Comparison of ENCODE assay signal across 8 mouse cellular contexts in the genomic region with DNA sequence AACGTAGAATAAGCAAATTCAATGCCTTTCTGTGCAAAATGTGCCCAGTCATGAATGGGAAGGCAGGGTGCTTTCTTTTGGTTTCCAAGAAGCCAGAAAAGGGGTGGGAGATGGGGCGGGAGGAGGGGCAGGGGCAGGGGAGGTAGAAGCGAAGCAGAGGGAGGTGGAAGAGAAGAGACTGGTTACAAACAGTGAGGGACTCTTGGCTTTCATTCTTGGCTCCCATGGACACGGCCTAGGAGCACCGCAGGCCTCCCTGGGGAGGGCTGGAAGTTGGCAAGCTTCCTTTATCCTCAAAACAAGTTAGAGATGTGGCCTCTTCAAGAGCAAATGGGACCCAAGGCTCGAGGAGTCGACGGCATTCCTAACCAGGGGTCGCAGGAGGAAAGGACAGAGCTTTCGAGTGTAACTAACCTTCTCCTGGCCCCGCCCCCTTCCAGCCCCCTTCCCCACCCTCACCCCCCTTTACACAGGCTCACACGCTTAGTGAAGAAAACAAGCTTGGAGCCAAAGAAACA. TPM values are rescaled to one million over a fixed set of nuclear protein-coding genes. Genes with fewer than 3 reads are reported as not detected.
DNase-seq lines count a peak whose midpoint lies in the region; ATAC-seq and TF ChIP-seq lines count a peak whose summit lies in the region.

A gene (plus strand): TSS at position 195 of the 518 bp plus-strand sequence.

- no peaks in the 10 kb centered on the region for H3K36me3 ChIP-seq in forebrain, embryonic 13.5 days (ENCODE audit: poor library complexity, severe bottlenecking)
- no peaks in the 10 kb centered on the region for H3K36me3 ChIP-seq in hindbrain, embryonic 10.5 days
- H3K36me3 ChIP-seq in midbrain, embryonic 12.5 days = no peaks in the 10 kb centered on the region

- peak within 1 kb of the TSS; percentile 13; the same call in 1 of the 2 replicates for H3K4me3 ChIP-seq in forebrain, embryonic 13.5 days
- H3K4me3 ChIP-seq in hindbrain, embryonic 10.5 days = peak within 1 kb of the TSS; percentile 23; the same call in 1 of the 2 replicates
- H3K4me3 ChIP-seq in layer of hippocampus, adult 2 months = peak within 1 kb of the TSS; percentile 48
- H3K4me3 ChIP-seq in midbrain, embryonic 12.5 days = peak within 1 kb of the TSS; percentile 13; the same call in 1 of the 2 replicates

- H3K9ac ChIP-seq in forebrain, embryonic 13.5 days = no peak within 1 kb of the TSS
- no peak within 1 kb of the TSS for H3K9ac ChIP-seq in midbrain, embryonic 12.5 days (replicated peaks)

- H3K9me3 ChIP-seq in forebrain, embryonic 13.5 days (replicated peaks) = no peaks in the 10 kb centered on the region
- H3K9me3 ChIP-seq in hindbrain, embryonic 10.5 days = no peaks in the 10 kb centered on the region
- H3K9me3 ChIP-seq in midbrain, embryonic 12.5 days = no peaks in the 10 kb centered on the region

- peaks cover 20% of the 10 kb centered on the region for H3K4me1 ChIP-seq in forebrain, embryonic 13.5 days
- H3K4me1 ChIP-seq in hindbrain, embryonic 10.5 days (replicated peaks) = peaks cover 20% of the 10 kb centered on the region
- peaks cover 13% of the 10 kb centered on the region for H3K4me1 ChIP-seq in midbrain, embryonic 12.5 days

- DNase-seq in frontal cortex, postnatal 36 days (ENCODE audit: low spot score in 2 of 2) = no peak
- no peak for DNase-seq in hindbrain, embryonic 10.5 days (ENCODE audit: low spot score)
- peak in 1 of 2 experiments; percentile 47 for DNase-seq in layer of hippocampus, adult 2 months (ENCODE audit: low spot score in 2 of 2)
- DNase-seq in spleen, adult 18-20 months = no peak
- no peak for DNase-seq in thymus, postnatal 10 days (ENCODE audit: low spot score in 2 of 2)

- peak within 1 kb of the TSS; percentile 46 for H3K4me2 ChIP-seq in forebrain, embryonic 13.5 days
- H3K4me2 ChIP-seq in midbrain, embryonic 12.5 days (replicated peaks) = peak within 1 kb of the TSS; percentile 43

- peak; percentile 47; the same call in 1 of the 2 replicates for ATAC-seq in frontal cortex, adult (ENCODE audit: low TSS enrichment)
- ATAC-seq in forebrain, embryonic 13.5 days = peak; percentile 73
- peak; percentile 70 for ATAC-seq in midbrain, embryonic 12.5 days (ENCODE audit: low FRiP score, low read depth)

- no peaks in the 10 kb centered on the region for H3K27me3 ChIP-seq in forebrain, embryonic 13.5 days
- H3K27me3 ChIP-seq in hindbrain, embryonic 10.5 days (ENCODE audit: insufficient read depth, poor library complexity, severe bottlenecking) = no peaks in the 10 kb centered on the region
- peaks cover 4% of the 10 kb centered on the region; the same call in 1 of the 2 replicates for H3K27me3 ChIP-seq in midbrain, embryonic 12.5 days

- peak within 1 kb of the TSS; percentile 54 for H3K27ac ChIP-seq in forebrain, embryonic 13.5 days
- H3K27ac ChIP-seq in hindbrain, embryonic 10.5 days = peak within 1 kb of the TSS; percentile 50; the same call in 1 of the 2 replicates
- H3K27ac ChIP-seq in layer of hippocampus, adult 2 months = peak within 1 kb of the TSS; percentile 82
- peak within 1 kb of the TSS; percentile 74 for H3K27ac ChIP-seq in midbrain, embryonic 12.5 days (replicated peaks)

- TF ChIP-seq CTCF in layer of hippocampus, adult 2 months (conservative IDR thresholded peaks at IDR 0.05) = no peak

- WGBS in forebrain, embryonic 13.5 days = 5% methylated on average over 12 of the region's 12 CpGs
- WGBS in hindbrain, embryonic 10.5 days = 18% methylated on average over 12 of the region's 12 CpGs
- WGBS in midbrain, embryonic 12.5 days = 10% methylated on average over 12 of the region's 12 CpGs

RNA-seq across cellular contexts. Expression of the gene that starts here (rescaled TPM):
- 0.81 and 0.93 TPM in 2 replicates for polyA plus RNA-seq in forebrain, embryonic 13.5 days (2015; fragmentation: Nextera tagmentation; extraction: Ambion mirVana)
- not detected in 2 replicates for polyA plus RNA-seq in hindbrain, embryonic 10.5 days (2016; fragmentation: Nextera tagmentation; extraction: Ambion mirVana)
- total RNA-seq in layer of hippocampus, adult 2 months (2021) = 10 to 100 TPM; 23.9 to 25.8 TPM
- 0.79 and 0.94 TPM in 2 replicates for polyA plus RNA-seq in midbrain, embryonic 12.5 days (2016; fragmentation: Nextera tagmentation; extraction: Ambion mirVana)

Comparison
In these comparisons a context has a peak if more than half of its experiments do, and no peak if none do; other contexts are left out.
1. Peak in ATAC-seq, H3K4me3 ChIP-seq, H3K27ac ChIP-seq and H3K4me2 ChIP-seq in forebrain, embryonic 13.5 days; RNA of the gene not detected or under 1 TPM.
2. Peak in ATAC-seq, H3K4me3 ChIP-seq, H3K27ac ChIP-seq and H3K4me2 ChIP-seq in midbrain, embryonic 12.5 days; RNA of the gene not detected or under 1 TPM.